Mouse (Mus musculus) activated CD4-positive, CD25-positive, alpha-beta regulatory T cell, adult 4 months (primary cell): ENCODE measurements around the gene Arhgef5. TPM values are rescaled to one million over a fixed set of nuclear protein-coding genes. Genes with fewer than 3 reads are reported as not detected.
"Not testable (repeated sequence)": the region's sequence is repeated elsewhere in the genome, so short reads cannot be mapped to it uniquely, and the experiment has no call there.

ENCODE experiments used
- ATAC-seq: one replicate; pipeline ENCODE4 v1.8.0; 2017
- polyA plus RNA-seq, 2 experiments: library from polyadenylated mRNA; unstranded; fragments of 100-300 nt; shearing (Covaris generic); gene quantifications; one replicate each; pipeline ENCODE4 v1.2.1; 2017

Gene Arhgef5
- 1 to 10 TPM; 2.2 to 2.9 TPM for polyA plus RNA-seq

DNA sequence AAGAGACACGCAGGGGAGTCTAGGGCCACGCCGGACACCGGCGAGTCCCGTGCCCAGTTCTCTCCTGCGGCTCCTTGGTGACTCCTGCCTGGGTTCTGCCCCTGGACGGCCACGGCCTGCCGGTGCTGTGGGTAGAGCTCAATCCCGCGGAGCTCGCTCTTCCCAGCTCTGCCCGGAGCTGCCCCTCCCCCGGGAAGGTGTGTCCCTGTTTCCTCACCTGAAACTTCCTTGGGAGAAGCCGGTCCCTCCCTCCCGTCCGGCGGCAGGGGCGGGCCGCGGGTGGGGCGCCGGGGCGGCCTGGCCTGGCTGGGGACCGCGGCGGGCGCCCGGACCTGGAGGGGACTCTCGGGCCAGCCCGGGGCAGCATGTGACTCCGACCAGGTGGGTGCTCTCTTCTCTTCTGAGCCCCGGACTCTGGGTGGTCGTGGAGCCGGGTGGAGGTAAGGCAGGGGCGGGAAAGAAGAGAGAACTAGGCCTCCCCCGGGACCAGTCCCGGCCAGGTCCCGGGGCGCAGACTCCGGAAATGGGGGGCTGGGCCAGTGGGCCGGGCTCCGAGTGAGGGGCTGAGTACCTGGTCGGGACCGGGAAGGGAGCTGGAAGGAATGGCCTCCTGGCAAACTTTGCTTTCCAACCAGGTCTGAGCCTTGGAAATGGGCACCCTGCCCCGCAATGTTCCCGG is at the start of gene Arhgef5:
Gene Arhgef5 (plus strand): TSS at position 220 of the 679 bp plus-strand sequence.
- ATAC-seq = peak; percentile 62

DNA sequence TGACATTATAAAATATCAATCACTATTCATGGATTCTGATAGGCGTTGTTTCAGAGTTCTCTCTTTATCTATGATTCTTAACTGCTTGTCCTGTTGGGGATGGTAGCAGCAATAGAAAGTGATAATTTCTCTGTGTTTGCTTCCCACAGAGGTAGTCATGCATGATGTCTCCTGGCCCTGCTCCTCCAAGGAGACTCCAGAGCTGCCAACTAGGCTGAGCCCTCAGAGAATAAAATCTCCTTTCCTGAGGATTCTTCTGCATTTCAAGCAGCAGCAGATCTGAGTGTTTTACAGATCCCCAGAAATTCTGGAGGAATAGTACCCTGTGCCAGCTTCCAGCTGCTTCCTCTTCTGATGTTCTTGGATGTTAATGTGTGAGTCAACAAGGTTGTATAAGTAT is 34.1 kb upstream of the Arhgef5 start, which contains the start of gene Olfr47:
Gene Olfr47 (plus strand): TSS at position 275 of the 400 bp plus-strand sequence.
- ATAC-seq = not testable (repeated sequence)

DNA sequence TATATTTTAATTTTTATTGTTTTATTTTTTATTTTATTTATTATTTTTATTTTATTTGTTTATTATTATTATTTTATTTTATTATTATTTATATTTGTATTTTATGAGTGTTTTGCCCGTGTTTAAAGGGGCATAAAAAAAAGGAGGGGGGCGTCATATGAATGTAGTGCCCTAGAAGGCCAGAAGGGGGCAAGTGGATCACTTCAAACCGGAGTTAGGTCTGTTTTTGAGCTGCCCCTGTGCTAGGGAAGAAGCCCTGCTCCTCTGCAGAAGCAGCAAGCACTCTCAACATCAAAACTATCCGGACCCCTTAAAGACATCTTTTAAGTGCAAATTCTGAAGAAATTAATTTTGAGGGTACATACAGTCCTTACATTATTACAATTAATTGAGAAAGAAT is 23.3 kb upstream of the Arhgef5 start:
- ATAC-seq = no peak

DNA sequence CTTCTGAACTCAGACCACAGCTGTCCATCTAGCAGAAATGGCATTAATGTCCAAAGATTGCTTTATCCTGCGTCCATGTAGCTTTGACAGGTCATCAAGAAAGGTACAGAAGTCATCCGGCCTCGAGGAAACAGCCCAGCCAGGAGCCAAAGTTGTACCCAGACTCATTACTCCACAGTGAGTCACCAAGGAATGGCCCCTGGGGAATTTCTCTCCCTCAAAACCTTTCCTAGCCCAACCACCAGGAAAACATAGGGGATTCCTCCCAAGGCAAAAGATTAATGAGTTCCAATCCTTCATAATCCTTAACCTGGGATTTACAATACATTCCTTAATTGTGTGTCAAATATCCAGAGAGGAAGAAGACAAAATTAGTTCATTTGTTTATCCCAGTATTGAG is 18.0 kb upstream of the Arhgef5 start:
- no peak for ATAC-seq

DNA sequence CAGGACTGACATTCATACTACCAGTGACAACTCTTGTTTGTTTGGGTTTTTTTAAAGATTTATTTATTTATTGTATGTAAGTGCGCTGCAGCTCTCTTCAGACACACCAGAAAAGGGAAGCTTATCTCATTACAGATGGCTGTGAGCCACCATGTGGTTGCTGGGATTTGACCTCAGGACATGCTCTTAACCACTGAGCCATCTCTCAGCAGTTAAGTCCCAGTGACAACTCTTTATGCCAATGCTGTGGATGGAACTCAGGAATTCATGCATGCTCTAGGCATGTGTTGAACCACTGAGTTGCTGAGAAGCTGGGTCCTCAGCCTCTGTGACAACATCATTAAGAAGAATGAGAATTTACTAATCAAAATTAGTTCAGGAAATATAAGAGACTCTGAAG is 12.4 kb upstream of the Arhgef5 start:
- no peak for ATAC-seq

DNA sequence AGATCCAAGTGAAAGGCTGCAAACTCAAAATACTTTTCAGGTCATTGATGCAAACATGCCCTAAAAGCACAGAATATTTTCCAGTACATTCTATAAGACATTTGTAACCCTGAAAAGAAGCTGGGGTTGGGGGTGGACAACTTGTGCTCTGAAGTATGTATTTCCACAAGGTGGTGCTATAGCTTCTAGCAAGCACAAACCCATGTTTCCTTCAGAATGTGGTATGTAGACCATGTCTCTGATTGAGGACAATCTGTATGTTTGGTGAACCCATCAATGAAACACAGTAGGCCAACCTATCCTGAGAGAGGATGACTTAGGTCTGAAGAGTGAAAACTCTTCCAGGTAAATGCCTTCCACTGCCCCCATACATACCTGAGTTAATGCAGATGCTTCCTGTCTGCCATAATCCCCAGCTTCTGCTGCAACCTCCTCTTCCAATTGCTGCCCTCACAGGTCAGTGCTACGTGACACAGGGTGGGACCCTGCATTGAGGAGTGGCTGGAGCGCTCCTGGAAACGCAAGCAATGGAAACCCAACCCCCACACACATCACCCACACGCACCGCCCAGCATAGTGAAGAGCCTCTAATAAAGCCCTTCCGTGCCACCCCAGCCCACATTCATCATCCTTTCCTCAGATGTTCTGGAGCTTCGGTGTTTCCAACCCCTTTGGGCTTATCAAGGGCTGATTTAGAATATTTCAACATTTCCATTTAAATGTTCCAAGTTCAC is 11.0 kb upstream of the Arhgef5 start:
- ATAC-seq = peak; percentile 72

DNA sequence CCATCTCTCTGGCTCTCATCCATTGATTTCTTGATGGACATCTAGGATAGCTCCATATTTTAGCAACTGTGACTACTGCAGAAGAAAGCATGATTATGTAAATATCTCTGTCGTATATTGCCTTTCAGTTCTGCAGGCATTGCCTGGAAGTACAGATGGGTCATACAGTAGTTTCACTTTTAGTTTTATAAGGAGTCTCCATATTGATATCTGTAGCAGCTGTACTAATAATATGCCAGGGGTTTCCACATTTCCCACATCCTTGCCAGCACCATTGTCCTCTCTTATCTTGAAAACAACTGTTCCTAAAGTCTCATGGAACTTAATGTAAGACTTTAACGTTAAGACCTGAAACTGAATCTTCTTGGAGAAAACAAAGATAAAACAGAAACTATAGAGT is 4.6 kb upstream of the Arhgef5 start:
- ATAC-seq = peak; percentile 31

DNA sequence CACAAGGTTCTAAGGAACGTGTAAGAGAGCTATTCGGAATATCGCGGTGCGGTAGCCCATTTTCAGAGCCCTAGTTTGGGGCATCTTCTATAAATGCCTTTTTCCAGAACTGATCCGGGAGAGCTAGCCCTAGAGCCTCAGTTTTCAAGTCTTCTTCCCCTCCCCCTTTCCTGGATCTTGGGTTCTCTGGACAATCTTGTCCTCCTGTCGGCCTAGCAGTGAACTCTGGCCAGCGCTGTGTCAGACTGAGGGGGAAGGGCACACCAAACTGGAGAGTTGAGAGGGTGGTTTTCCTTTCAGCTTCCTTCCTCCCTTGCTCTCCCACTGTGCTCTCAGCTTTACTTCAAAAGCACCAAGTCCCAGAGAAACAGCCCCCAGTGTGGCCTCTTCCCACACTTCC is 974 bp downstream of the Arhgef5 start:
- ATAC-seq = no peak

DNA sequence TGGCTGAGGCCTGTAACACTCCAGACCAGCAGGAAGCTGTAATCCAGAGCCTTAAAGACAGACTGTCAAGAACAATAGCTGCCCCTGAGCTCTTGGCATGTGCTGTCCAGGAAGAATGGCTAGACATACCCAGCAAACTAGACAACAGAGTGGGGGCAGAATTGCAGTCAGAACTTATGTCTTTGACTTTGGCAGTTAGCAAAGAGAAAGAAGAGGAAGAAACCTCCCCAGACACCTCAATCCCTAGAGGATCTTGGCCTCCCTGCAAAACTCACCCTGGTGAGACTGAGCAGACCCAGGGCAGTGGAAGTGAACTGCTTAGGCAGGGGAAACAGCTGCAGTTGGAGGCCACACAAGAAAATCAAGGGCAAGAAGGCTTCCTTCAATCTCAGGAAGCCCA is 7.2 kb downstream of the Arhgef5 start:
- no peak for ATAC-seq

DNA sequence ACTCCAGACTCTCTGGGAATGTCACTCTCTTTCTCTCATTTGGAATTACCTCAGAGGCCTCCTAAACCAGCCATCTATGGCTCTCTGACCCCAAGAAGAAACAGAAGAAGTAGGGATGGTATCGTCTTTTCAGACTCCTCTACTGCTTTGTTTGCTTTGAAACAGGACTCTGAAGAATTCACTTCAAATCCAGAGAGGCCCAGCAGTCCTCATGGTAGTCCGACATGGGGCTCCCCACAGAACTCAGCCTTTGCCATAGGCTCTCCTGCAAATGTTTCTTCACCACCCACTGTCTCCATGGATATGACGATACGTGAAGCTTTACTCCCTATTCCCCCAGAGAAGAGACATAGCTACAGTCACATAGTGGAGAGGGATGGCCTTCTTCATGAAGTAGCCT is 8.7 kb downstream of the Arhgef5 start:
- no peak for ATAC-seq

DNA sequence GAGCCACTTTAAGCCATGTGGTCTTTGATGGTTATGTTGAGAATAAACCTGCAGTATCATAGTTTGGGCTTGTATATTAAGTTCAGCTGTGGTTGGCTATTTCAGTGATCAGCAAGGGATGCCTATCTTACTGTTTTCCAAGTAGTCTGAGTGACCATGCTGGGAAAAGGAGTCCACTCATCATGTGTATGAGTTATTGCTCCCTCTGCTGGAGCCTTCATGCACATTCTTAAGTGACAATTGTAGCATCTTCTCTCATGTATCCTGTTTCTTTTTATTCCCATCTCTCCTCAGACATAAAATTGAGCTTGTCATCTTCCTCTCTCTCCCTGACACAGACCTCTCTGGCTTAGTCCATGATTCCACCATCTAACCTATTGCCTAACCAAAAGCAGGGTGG is 12.9 kb downstream of the Arhgef5 start:
- no peak for ATAC-seq

DNA sequence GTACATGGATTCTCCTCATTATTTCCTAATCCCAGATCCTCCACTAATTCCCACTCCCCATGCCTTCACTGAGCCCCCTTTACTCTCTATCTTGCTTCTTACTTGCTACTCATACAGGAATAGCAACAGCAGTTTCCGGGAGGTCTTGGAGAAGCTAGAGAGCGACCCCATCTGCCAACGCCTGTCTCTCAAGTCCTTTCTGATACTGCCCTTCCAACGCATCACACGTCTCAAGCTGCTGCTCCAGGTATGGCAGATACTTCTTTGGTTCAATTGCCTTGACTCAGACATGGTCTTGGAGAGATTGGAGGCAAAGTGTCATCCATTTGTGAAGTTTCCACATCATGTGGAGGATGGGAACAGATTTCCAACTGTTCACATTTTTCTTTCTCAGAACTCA is 15.1 kb downstream of the Arhgef5 start:
- ATAC-seq = no peak

DNA sequence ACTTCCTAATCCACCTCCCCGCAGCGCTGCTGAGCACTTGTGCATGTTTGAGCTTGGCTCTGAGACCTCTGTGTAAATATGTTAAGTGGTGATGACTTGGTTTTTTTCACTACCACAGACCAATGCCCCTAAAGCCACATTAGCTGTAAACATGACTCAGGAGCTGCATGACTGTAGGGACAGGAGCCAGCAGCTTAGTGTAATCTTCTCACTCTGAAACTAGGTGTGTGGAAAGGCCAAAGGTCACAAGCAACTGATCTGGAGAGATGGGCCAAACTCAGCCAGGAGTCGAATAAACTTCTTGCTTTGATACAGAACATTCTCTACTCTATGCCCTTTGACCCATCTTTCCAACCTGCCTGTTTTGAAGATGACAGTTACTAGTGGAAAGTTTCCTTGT is 26.7 kb downstream of the Arhgef5 start:
- no peak for ATAC-seq

DNA sequence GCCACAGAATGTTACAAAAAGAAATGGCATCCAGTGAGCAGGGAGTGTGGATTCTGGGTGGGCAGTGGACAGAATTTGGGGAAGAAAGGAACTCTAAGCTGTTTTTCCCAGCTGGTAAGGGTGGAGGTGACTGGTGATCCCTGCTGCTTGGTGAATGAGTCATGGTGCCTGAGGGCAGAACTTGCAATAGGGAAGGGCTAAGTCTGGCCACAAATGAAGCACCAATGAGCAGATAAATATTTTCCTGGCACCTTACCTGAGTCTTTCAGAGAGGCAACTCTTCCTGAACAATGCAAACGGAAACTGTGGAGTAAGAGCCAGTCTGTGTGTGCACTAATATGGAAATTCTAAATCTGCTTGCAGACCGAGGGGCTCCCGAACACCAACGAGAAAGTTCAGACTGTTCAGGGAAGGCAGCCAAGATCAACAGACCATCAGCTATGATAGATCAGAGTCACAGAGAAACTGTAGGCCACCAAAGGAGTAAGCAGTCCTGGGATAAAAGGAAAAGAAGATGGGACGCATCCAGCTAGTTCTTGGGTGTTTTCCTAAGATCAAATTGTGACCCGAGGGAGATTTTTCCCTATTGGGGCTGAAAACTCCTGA is 27.2 kb downstream of the Arhgef5 start:
- no peak for ATAC-seq

DNA sequence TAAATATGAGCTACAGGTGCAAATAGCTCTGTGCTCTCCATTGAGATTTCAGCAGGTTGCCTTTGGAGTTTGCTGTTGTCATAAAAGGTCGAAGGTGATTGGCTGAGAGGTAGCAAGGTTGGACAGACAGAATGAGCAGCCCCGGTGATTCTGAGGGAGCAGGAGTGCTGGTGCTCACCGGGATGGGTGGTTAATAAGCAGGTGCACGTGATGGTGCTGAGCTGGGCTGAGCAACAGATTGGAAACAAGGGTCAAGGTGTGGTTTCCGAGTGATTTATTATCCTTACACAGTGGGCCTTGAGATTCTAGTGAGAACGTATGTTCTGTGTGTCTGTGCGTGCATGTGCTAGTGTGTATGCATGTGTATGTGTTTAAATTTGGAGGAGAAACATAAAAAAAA is 27.8 kb downstream of the Arhgef5 start:
- ATAC-seq = no peak

DNA sequence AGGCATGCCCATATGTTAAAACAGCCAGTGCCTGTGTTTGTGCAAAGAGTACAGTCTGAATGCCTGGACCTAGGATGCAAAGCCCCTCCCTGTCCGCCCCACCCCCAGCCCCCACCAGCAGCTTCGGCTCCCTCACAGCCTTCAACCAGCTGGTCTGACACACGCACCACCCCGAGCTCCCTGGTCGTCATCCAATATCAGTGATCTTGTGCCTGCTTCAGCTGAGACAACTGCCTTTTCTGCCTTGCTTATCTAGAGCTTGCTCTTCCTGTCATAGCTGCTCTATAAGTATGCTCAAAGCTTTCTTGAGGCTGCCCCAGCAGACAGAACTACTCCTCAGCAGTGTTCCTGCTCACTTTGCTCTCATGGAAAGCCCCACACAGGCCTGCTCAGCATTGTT is 30.5 kb downstream of the Arhgef5 start:
- no peak for ATAC-seq

DNA sequence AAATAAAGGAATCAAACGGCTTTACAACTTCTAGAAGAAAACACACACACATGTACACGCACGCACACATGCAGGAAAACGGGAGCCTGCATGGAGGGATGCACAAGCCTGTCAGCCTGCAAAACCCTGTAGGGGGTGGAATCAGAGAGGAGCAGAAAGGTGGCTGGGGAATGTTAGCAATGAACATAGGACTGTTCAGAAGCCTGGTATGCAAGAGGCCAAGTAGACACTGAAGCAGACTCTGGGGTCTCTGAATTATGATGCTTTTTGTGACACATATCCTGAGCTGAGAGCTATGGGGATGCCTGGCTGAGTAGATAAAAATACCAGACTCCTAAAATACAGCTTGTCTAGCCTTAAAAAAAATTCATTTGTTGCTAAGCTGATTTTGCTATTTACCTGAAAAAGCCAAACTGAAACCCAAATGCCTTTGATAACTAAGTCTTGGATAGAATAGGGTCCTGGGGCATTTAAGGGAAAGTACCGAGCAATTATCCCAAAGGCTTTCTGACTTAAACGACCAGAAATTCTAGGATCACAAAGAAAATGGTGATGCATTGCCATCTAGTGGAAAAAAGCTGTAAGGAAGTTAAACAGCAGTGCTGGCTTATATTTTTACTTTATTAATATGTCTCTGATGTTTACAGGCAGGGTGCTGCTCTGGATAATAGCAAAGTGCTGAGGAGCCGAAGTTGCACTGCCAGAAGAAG is 31.6 kb downstream of the Arhgef5 start:
- ATAC-seq = no peak

DNA sequence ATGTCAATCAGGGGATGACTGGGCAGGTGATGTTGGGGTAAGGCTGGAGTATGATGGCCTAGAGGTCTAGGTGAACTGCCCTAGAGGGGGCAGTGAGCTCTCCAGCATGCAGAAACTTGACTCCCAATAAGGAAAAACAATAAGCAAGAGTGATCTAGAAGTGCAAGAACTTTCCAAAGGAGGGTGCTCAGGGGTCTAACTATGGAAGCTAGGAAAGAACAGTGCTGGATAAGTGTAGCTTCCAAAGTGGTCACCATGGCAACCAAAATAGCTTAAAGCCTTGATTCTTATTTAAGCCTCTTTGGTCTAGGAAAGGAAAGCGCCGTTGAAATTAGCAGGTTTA is 32.1 kb downstream of the Arhgef5 start:
- no peak for ATAC-seq

DNA sequence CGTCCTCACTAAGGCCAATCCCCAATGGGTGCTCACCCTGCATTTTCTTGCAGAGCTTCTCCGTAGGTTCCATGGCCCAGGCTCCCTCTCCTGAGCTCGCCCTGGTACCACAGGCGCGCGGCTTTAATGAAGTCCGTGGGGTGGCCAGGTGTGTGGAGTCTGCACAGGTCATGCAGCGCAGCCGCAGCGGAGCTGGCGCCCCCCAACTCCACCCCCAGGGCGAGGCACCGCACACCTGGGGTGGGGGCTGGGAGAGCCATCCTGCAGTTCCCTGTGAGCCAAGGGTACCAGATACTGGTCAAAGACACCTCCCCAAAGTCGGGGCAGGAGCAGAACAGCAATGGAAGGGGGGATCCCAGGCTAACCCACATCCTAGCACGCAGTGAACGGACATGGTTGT is 44.1 kb downstream of the Arhgef5 start, which contains the start of gene Nobox:
Gene Nobox (minus strand): TSS at position 101 of the 400 bp plus-strand sequence.
- ATAC-seq = no peak

DNA sequence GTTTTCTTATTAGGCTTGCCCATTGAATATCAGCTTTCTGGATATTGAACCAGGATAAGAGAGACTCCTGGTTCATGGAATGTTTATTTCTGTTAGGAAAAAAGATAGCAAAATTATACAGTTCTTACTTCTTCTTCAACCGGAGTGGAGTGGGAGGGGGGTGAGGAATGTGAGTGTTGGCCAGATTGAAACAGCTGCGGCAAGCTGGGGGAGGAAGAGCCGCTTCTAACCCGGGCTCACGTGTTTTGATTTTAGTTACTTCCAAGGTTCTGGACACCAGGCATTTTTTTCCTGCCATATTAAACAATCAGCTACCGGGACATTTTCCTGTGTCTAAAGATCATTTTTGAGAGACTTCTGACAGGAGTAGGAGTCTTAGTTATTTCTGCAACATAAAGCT is 44.7 kb downstream of the Arhgef5 start:
- ATAC-seq = no peak

DNA sequence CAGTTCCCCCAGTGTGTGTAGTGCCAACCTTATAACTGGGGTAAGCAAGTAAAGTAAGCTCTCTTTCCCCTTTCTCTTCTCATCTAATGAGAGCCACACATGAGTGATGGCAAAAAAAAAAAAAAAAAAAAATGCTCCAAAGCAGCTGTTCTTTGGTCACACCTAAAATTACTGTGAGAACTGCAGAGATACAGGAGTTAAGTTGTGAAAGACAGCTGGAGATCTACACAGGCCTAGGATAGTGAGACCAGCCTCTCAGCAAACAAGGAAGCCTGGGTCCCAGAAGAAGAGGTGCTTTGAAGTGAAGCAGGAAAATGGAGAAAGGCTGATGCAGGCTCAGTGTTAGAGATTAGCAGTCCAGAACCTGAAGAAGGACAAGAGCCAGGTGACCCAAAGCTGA is 47.2 kb downstream of the Arhgef5 start:
- ATAC-seq = no peak

DNA sequence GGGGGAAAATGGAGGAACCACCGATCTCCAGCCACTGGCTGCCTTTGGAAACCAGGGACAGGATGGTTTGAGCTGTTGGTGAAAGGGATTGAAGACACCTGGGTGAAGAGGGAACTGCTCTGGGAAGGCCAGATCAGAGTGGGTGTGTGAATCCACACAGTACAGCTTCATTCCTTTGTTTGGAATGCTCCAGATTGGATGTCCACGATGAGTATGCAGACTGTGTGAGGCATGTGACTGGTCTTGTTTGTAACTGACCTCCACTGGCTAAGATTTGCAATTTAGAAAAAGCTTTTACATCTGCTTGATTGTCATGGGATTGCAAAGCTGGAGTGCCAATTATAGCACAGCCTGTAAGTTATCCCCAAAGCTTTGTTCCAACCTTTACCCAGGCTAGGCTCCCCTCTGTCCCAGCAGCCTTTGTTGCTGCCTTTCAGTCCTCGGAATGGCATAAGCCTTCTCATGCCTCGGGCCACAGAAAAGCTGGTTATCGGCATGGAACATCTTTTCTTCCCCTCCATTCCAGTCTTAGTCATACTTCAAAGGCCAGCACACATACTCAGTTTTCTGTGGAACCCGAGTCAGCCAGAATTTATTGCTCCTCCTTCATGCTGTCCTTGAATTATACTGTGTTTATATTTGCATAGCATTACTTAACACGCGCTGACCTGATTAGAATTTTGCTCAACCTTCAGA is 47.7 kb downstream of the Arhgef5 start:
- ATAC-seq = no peak

DNA sequence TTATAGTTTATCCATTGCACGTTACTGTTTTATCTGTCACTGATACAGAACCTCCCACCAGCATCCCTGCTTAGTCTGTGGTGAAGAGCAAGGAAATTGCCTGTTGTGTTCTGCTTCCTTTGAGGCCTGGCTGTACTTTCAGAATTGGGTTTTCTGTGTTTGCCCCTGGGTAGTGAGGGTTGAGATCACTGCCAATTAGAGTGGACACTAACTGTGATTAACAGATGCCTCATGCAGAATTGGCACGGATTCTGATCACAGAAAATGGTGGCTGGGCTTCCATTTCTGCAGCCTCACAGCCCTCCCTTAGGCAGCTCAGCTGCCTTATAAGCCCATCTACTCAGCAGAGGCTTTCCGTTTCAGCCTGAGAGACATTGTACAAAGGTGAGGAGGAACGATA is 68.1 kb downstream of the Arhgef5 start:
- no peak for ATAC-seq
